Mouse (Mus musculus): Measurements from ENCODE around the gene Ly6g5c.

GRCm38 (mm10) chr17:35159638-35160037 lies 51.6 kb downstream of the Ly6g5c start:
- TF ChIP-seq FLI1 (IDR thresholded peaks at IDR 0.05; ENCODE audit: low read length): no peak
- TF ChIP-seq GATA1 (IDR thresholded peaks at IDR 0.05; ENCODE audit: borderline replicate concordance, low read length): no peak

Measured in megakaryocyte, embryonic 14.5 days (primary cell).